ENCODE assay signal across 27 mouse cellular contexts in the genomic region with DNA sequence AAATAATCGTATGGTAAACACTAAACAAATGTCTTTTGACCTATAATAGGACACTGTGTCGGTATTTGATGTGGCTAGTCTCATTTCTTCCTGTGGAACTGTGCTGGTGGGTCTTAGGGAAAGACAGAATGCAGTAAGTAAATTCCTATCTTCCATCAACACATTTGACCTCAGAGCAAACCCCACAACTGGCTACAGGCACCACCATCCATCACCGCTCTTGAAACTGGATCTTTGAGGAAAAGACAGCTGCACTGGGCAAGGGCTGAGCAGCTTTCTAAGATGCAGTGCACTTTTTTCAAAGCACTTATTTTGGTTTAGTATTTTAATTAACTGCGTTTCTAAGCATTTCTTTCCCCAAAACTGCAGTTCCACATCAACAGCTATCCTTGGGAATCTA.
DNase-seq lines count a peak whose midpoint lies in the region; ATAC-seq and TF ChIP-seq lines count a peak whose summit lies in the region.
"Had no signal": no experiment of that assay in that cellular context is flagged by ENCODE, and none has a peak within 500 bp of the region (broad histone marks: within the 10 kb centered on the region; RNA-seq: fewer than 3 reads in every experiment).

No protein-coding gene starts in this region.

- TF ChIP-seq CTCF in hindbrain, postnatal 0 days (IDR thresholded peaks at IDR 0.05; ENCODE audit: low read depth), result no peak

- H3K9me3 ChIP-seq in hindbrain, embryonic 13.5 days, result no peaks in the 10 kb centered on the region
- no peaks in the 10 kb centered on the region for H3K9me3 ChIP-seq in hindbrain, postnatal 0 days (ENCODE audit: low read length)
- H3K9me3 ChIP-seq in limb, embryonic 14.5 days (ENCODE audit: control insufficient read depth, low read length), result no peaks in the 10 kb centered on the region
- H3K9me3 ChIP-seq in limb, embryonic 10.5 days (replicated peaks), result no peaks in the 10 kb centered on the region
- H3K9me3 ChIP-seq: embryonic facial prominence, embryonic 12.5 days; forebrain, embryonic 12.5 days; heart, embryonic 13.5 days; midbrain, embryonic 12.5 days had no signal

- DNase-seq in hindbrain, postnatal 0 days (ENCODE audit: low spot score), result no peak
- DNase-seq in limb, embryonic 14.5 days (ENCODE audit: low spot score), result peak; percentile 44
- no peak for DNase-seq in limb, embryonic 10.5 days (ENCODE audit: low spot score)
- DNase-seq in neural tube, embryonic 10.5 days (ENCODE audit: extremely low spot score, low spot score), result peak; percentile 32
- no peak for DNase-seq in B cell, adult 2 months
- no peak for DNase-seq in liver
- DNase-seq: adrenal gland, postnatal 10 days; cerebellum, adult 18-20 months; cerebellum, postnatal 25 days; heart, adult 11 months; heart, postnatal 14 days; kidney, adult 18-20 months; kidney, postnatal 10 days; left cerebral cortex, postnatal 4 days; lung, adult 2 months; lung, postnatal 14 days; right cerebral cortex, adult 18-20 months; thymus, adult 2 months; thymus, postnatal 4 days had no signal

- TF ChIP-seq POLR2A in limb, embryonic 14.5 days (IDR thresholded peaks at IDR 0.05; ENCODE audit: borderline replicate concordance, extremely low read depth, insufficient read depth, insufficient read length), result no peak

- no peaks in the 10 kb centered on the region for H3K36me3 ChIP-seq in hindbrain, embryonic 13.5 days
- H3K36me3 ChIP-seq in hindbrain, postnatal 0 days (ENCODE audit: insufficient read depth, low read length), result no peaks in the 10 kb centered on the region
- 0 out of 2 replicates have a peak, but pooled peaks cover 2% of the 10 kb centered on the region for H3K36me3 ChIP-seq in limb, embryonic 14.5 days (ENCODE audit: control insufficient read depth, insufficient read depth, low read length)
- H3K36me3 ChIP-seq in limb, embryonic 10.5 days, result no peaks in the 10 kb centered on the region
- H3K36me3 ChIP-seq: embryonic facial prominence, embryonic 12.5 days; forebrain, embryonic 12.5 days; heart, embryonic 13.5 days; midbrain, embryonic 12.5 days had no signal

- H3K4me2 ChIP-seq in hindbrain, embryonic 13.5 days, result peak overlapping the region; percentile 34
- no peak overlapping the region for H3K4me2 ChIP-seq in hindbrain, postnatal 0 days (ENCODE audit: low read depth, low read length)
- no peak overlapping the region for H3K4me2 ChIP-seq in limb, embryonic 14.5 days (replicated peaks; ENCODE audit: low read depth, low read length, severe bottlenecking)
- H3K4me2 ChIP-seq: embryonic facial prominence, embryonic 12.5 days; forebrain, embryonic 12.5 days; heart, embryonic 13.5 days; liver, embryonic 11.5 days; midbrain, embryonic 12.5 days had no signal

- 65% methylated on average over 4 of the region's 4 CpGs for WGBS in hindbrain, embryonic 13.5 days
- 72% methylated on average over 4 of the region's 4 CpGs for WGBS in hindbrain, postnatal 0 days
- WGBS in limb, embryonic 14.5 days, result 64% methylated on average over 4 of the region's 4 CpGs
- 52% methylated on average over 4 of the region's 4 CpGs for WGBS in limb, embryonic 10.5 days

- peaks cover 42% of the 10 kb centered on the region for H3K4me1 ChIP-seq in hindbrain, embryonic 13.5 days (replicated peaks)
- peaks cover 7% of the 10 kb centered on the region; the same call in 1 of the 2 replicates for H3K4me1 ChIP-seq in hindbrain, postnatal 0 days (ENCODE audit: insufficient read depth, low read length)
- peaks cover 24% of the 10 kb centered on the region for H3K4me1 ChIP-seq in limb, embryonic 14.5 days (ENCODE audit: control insufficient read depth, insufficient read depth, low read length)
- peaks cover 39% of the 10 kb centered on the region for H3K4me1 ChIP-seq in limb, embryonic 10.5 days

- ATAC-seq in hindbrain, embryonic 13.5 days (ENCODE audit: low FRiP score), result no peak
- no peak for ATAC-seq in hindbrain, postnatal 0 days
- ATAC-seq in limb, embryonic 14.5 days (ENCODE audit: low FRiP score, low read depth), result peak; percentile 53

- no peak overlapping the region for H3K9ac ChIP-seq in hindbrain, embryonic 13.5 days
- H3K9ac ChIP-seq in hindbrain, postnatal 0 days (replicated peaks; ENCODE audit: low read length), result no peak overlapping the region
- H3K9ac ChIP-seq in limb, embryonic 14.5 days (ENCODE audit: low read depth, low read length, severe bottlenecking), result no peak overlapping the region
- H3K9ac ChIP-seq: embryonic facial prominence, embryonic 12.5 days; forebrain, embryonic 12.5 days; heart, embryonic 13.5 days; midbrain, embryonic 12.5 days had no signal

- no peak overlapping the region for H3K27ac ChIP-seq in hindbrain, embryonic 13.5 days
- no peak overlapping the region for H3K27ac ChIP-seq in hindbrain, postnatal 0 days
- no peak overlapping the region for H3K27ac ChIP-seq in limb, embryonic 14.5 days (replicated peaks; ENCODE audit: low read depth, low read length)
- H3K27ac ChIP-seq in limb, embryonic 10.5 days, result no peak overlapping the region
- H3K27ac ChIP-seq: embryonic facial prominence, embryonic 12.5 days; forebrain, embryonic 12.5 days; heart, embryonic 13.5 days; midbrain, embryonic 12.5 days; stomach, postnatal 0 days had no signal

- no peaks in the 10 kb centered on the region for H3K27me3 ChIP-seq in hindbrain, embryonic 13.5 days
- H3K27me3 ChIP-seq in hindbrain, postnatal 0 days (ENCODE audit: insufficient read depth, low read length), result no peaks in the 10 kb centered on the region
- H3K27me3 ChIP-seq in limb, embryonic 14.5 days (ENCODE audit: control insufficient read depth, insufficient read depth, low read length), result no peaks in the 10 kb centered on the region
- no peaks in the 10 kb centered on the region for H3K27me3 ChIP-seq in limb, embryonic 10.5 days (ENCODE audit: low read depth, poor library complexity, severe bottlenecking)
- H3K27me3 ChIP-seq: embryonic facial prominence, embryonic 12.5 days; forebrain, embryonic 12.5 days; heart, embryonic 13.5 days; midbrain, embryonic 12.5 days had no signal

- H3K4me3 ChIP-seq in hindbrain, embryonic 13.5 days, result no peak overlapping the region
- no peak overlapping the region for H3K4me3 ChIP-seq in hindbrain, postnatal 0 days (ENCODE audit: low read length)
- H3K4me3 ChIP-seq in limb, embryonic 14.5 days (replicated peaks; ENCODE audit: low read length), result no peak overlapping the region
- no peak overlapping the region for H3K4me3 ChIP-seq in limb, embryonic 10.5 days
- H3K4me3 ChIP-seq: embryonic facial prominence, embryonic 12.5 days; erythroblast, embryonic 14.5 days; forebrain, embryonic 12.5 days; heart, embryonic 13.5 days; midbrain, embryonic 12.5 days had no signal

Comparison
In these comparisons a context has a peak if more than half of its experiments do, and no peak if none do; other contexts are left out.
1. DNase-seq: peak in limb, embryonic 14.5 days (single experiment) and neural tube, embryonic 10.5 days (single experiment); none in hindbrain, postnatal 0 days (single experiment), limb, embryonic 10.5 days (single experiment), B cell, adult 2 months (0 of 2) and liver (single experiment).